Mouse (Mus musculus): ENCODE results near the gene Tom1l1. TPM values are rescaled to one million over a fixed set of nuclear protein-coding genes. Genes with fewer than 3 reads are reported as not detected.

The Tom1l1 gene
- total and polyA plus RNA-seq, 2 experiments: 4.7 to 20.9 TPM

DNA sequence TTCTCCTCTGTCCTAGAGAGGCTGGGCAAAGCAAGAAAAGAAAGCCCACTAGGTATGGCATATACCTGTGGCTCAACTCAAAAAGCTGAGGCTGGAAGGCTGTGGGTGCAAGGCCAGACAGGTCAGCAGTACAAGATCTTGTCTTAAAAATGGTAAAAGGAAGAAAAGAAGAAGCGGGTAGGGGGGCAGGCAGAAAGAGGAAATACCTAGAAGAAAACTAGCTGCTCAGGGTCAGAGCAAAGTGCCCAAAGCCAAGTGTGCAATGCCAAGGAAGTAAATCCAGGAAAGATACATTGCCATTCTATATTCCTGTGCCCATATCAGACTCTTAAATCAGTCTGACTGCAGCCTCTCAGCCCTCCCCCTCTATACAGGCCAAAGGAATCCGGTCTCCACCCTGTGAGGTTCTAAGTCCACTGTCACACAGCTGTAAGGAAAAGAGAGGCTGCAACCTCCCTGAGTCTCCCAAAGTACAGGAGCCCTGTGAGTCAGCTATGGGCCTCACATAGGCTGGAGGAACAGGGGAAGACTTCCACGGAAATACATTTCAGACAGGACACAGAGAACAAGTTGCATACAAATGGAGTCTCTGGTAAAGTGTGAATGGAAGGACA, 21.9 kb downstream of the Tom1l1 start:
- H3K79me2 ChIP-seq (ENCODE audit: control insufficient read depth, insufficient read depth, low read length): peaks cover 7% of the 10 kb centered on the region; the same call in 1 of the 2 replicates
- no peak overlapping the region for H3K9ac ChIP-seq (ENCODE audit: low read depth, low read length)
- WGBS: 55% methylated on average over 3 of the region's 3 CpGs

DNA sequence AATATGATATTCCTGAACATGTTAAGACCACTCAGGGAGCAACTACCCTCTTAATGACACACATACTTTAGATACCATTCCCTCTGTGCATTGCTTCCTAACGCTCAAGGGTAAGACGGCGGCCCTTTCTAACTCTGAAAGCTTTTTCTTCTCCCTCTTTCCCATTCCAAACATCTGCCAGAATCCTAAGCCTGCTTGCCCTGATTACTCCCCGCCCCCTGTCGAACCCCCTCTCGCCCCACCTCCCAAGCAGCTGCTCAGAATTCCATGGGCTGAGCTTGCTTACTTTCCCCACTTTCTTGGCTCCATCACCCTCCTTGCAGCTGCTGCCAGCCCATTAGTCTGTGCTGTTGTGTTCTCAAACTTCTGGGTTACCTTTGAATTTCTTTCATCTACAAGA, 23.0 kb downstream of the Tom1l1 start:
- H3K4me1 ChIP-seq (ENCODE audit: control insufficient read depth, insufficient read depth, low read length): peaks cover 14% of the 10 kb centered on the region
- WGBS: 71% methylated on average over 6 of the region's 6 CpGs
- no peak overlapping the region for H3K27ac ChIP-seq (replicated peaks; ENCODE audit: insufficient read depth, low read depth, low read length)
- no peak for TF ChIP-seq POLR2A (IDR thresholded peaks at IDR 0.05; ENCODE audit: extremely low read depth, insufficient read depth, low read length)
- TF ChIP-seq CTCF (IDR thresholded peaks at IDR 0.05; ENCODE audit: low read depth, low read length): no peak
- no peaks in the 10 kb centered on the region for H3K27me3 ChIP-seq (ENCODE audit: control insufficient read depth, insufficient read depth, low read length)
- peaks cover 18% of the 10 kb centered on the region for H3K36me3 ChIP-seq (ENCODE audit: control insufficient read depth, insufficient read depth, low read length)
- DNase-seq (ENCODE audit: extremely low read depth, low read depth, low spot score): no peak
- peaks cover 7% of the 10 kb centered on the region; the same call in 1 of the 2 replicates for H3K79me2 ChIP-seq (ENCODE audit: control insufficient read depth, insufficient read depth, low read length)
- no peak overlapping the region for H3K9ac ChIP-seq (ENCODE audit: low read depth, low read length)
- H3K4me3 ChIP-seq (ENCODE audit: insufficient read depth, low read depth, low read length): no peak overlapping the region

More for the DNA sequence above, 21.9 kb downstream of the Tom1l1 start:
- H3K27ac ChIP-seq (replicated peaks; ENCODE audit: insufficient read depth, low read depth, low read length): peak overlapping the region; percentile 94
- DNase-seq (ENCODE audit: extremely low read depth, low read depth, low spot score): peak; percentile 52
- no peak overlapping the region for H3K4me3 ChIP-seq (ENCODE audit: insufficient read depth, low read depth, low read length)
- H3K36me3 ChIP-seq (ENCODE audit: control insufficient read depth, insufficient read depth, low read length): peaks cover 16% of the 10 kb centered on the region
- no peak for TF ChIP-seq CTCF (IDR thresholded peaks at IDR 0.05; ENCODE audit: low read depth, low read length)
- TF ChIP-seq POLR2A (IDR thresholded peaks at IDR 0.05; ENCODE audit: extremely low read depth, insufficient read depth, low read length): no peak
- peaks cover 14% of the 10 kb centered on the region for H3K4me1 ChIP-seq (ENCODE audit: control insufficient read depth, insufficient read depth, low read length)
- H3K27me3 ChIP-seq (ENCODE audit: control insufficient read depth, insufficient read depth, low read length): no peaks in the 10 kb centered on the region

DNA sequence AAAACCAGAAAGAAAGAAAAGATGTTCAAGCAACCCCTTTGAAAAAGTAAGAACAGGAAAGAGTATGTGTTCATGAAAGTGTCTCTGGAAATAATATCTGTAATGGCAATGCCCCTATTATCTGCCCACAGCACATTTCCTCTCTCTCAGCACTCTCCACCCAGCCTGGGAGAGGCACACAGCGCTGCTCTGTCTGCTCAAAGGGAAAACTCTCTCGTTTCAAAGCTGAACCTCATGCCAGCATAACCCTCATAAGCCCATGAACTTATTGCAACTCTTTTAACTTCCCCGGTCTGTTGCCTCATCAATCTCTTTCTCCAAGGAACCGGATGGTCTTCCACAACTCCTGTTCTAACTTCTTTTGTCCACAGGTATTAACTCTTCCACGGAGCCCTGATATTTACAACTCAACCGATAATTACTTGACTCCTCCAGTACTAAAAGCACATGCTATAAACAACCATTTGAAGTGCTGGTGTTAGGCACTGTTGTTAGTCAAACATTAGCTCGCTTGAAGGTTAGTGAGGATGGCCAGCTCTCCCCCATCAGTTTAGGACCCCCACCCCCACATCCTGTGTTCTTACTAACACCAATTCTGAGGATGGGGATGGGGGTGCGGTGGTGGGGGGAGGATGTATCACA, 23.7 kb downstream of the Tom1l1 start:
- Histone ChIP-seq H3K27ac (replicated peaks; ENCODE audit: insufficient read depth, low read depth, low read length) (no peak overlapping the region), H3K4me3 (ENCODE audit: insufficient read depth, low read depth, low read length) (no peak overlapping the region)

DNA sequence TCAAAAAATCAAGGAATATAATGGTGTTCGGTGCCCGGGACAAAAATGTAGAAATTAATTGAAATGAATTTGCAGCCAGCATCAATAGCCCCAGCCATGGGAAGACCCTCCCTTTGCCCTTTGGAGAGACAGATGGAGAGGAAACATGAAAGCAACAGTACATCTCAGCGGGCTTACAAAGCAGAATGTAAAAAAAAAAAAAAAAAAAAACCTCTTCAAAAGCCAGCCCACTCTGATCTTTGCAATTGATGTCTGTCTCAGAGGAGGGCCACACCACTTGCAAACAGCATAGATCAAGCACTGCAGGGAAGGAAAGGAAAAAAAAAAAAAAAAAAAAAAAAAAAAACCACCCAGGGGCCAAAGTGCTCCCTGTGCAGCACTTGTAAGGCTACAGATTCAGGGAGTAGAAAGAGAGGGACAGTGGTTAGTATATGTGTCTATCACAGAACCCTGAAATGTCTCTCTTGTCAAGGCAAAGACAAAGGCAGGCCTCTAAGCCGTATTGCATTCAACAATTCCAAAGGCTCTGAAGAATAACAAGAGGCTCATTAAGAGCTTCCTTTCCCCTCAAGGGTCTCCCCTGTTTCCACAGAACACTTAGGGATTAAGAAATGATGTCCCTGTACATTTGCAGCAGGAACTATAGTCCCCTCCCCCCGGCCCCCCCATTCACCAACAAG, 24.4 kb downstream of the Tom1l1 start:
- Histone ChIP-seq H3K4me3 (ENCODE audit: insufficient read depth, low read depth, low read length) (no peak overlapping the region), H3K9ac (ENCODE audit: low read depth, low read length) (no peak overlapping the region), H3K79me2 (ENCODE audit: control insufficient read depth, insufficient read depth, low read length) (peaks cover 7% of the 10 kb centered on the region; the same call in 1 of the 2 replicates), H3K36me3 (ENCODE audit: control insufficient read depth, insufficient read depth, low read length) (peaks cover 14% of the 10 kb centered on the region), H3K27me3 (ENCODE audit: control insufficient read depth, insufficient read depth, low read length) (no peaks in the 10 kb centered on the region), H3K27ac (replicated peaks; ENCODE audit: insufficient read depth, low read depth, low read length) (no peak overlapping the region), H3K4me1 (ENCODE audit: control insufficient read depth, insufficient read depth, low read length) (peaks cover 14% of the 10 kb centered on the region)
- DNase-seq (ENCODE audit: extremely low read depth, low read depth, low spot score): no peak
- TF ChIP-seq CTCF (IDR thresholded peaks at IDR 0.05; ENCODE audit: low read depth, low read length): no peak
- no peak for TF ChIP-seq POLR2A (IDR thresholded peaks at IDR 0.05; ENCODE audit: extremely low read depth, insufficient read depth, low read length)
- WGBS: 75% methylated on average over 5 of the region's 5 CpGs

More for the DNA sequence above, 23.7 kb downstream of the Tom1l1 start:
- Histone ChIP-seq H3K27me3 (ENCODE audit: control insufficient read depth, insufficient read depth, low read length) (no peaks in the 10 kb centered on the region), H3K36me3 (ENCODE audit: control insufficient read depth, insufficient read depth, low read length) (peaks cover 15% of the 10 kb centered on the region), H3K4me1 (ENCODE audit: control insufficient read depth, insufficient read depth, low read length) (peaks cover 14% of the 10 kb centered on the region), H3K9ac (ENCODE audit: low read depth, low read length) (no peak overlapping the region), H3K79me2 (ENCODE audit: control insufficient read depth, insufficient read depth, low read length) (peaks cover 7% of the 10 kb centered on the region; the same call in 1 of the 2 replicates)
- TF ChIP-seq CTCF (IDR thresholded peaks at IDR 0.05; ENCODE audit: low read depth, low read length) (no peak), POLR2A (IDR thresholded peaks at IDR 0.05; ENCODE audit: extremely low read depth, insufficient read depth, low read length) (no peak)
- peak; percentile 24 for DNase-seq (ENCODE audit: extremely low read depth, low read depth, low spot score)
- WGBS: 11% methylated on average over 8 of the region's 8 CpGs

DNA sequence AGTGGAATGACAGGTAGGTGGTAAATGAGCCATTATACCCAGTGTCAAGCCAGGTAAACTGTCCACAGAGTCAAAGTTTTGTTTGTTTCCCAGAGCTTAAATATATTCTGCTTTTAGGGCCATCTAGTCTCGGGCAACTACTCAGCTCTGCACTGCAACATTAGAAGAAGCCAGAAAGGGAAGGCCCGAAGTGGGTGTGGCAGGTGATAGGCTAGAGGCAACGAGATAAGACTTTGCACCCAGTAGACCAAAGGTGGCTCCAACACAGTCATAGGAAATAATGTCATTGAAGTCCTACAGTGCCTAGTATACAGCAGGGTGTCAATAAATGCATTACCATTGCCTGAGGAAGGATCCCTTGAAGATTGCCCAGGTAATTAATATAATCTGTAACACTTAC, 25.1 kb downstream of the Tom1l1 start:
- Histone ChIP-seq H3K9ac (ENCODE audit: low read depth, low read length) (no peak overlapping the region), H3K79me2 (ENCODE audit: control insufficient read depth, insufficient read depth, low read length) (peaks cover 7% of the 10 kb centered on the region; the same call in 1 of the 2 replicates), H3K4me1 (ENCODE audit: control insufficient read depth, insufficient read depth, low read length) (peaks cover 14% of the 10 kb centered on the region), H3K4me3 (ENCODE audit: insufficient read depth, low read depth, low read length) (no peak overlapping the region), H3K27me3 (ENCODE audit: control insufficient read depth, insufficient read depth, low read length) (no peaks in the 10 kb centered on the region), H3K36me3 (ENCODE audit: control insufficient read depth, insufficient read depth, low read length) (peaks cover 16% of the 10 kb centered on the region), H3K27ac (replicated peaks; ENCODE audit: insufficient read depth, low read depth, low read length) (no peak overlapping the region)
- TF ChIP-seq CTCF (IDR thresholded peaks at IDR 0.05; ENCODE audit: low read depth, low read length): no peak
- no peak for TF ChIP-seq POLR2A (IDR thresholded peaks at IDR 0.05; ENCODE audit: extremely low read depth, insufficient read depth, low read length)
- peak; percentile 48 for DNase-seq (ENCODE audit: extremely low read depth, low read depth, low spot score)
- WGBS: 38% methylated on average over 3 of the region's 3 CpGs

Data from liver, adult 2 months (tissue).